Mouse (Mus musculus) 3134 (cell line): ENCODE measurements at regions not wholly inside any gene's neighbourhood (a gene's known extent, or its start where the extent isn't known, plus 50 kb on each side); places are given as distances from the start of the nearest gene placed in this dataset.
A peak's percentile ranks its signal among the peaks of the same experiment; 100 is the strongest.

ENCODE experiments used
- DNase-seq: peaks from one replicate; pipeline ENCODE4 v3.0.0-alpha.2; 2011; ENCODE audit warnings: low spot score; ENCODE audit not compliant: insufficient read length; ENCODE audit errors: extremely low read depth

DNA sequence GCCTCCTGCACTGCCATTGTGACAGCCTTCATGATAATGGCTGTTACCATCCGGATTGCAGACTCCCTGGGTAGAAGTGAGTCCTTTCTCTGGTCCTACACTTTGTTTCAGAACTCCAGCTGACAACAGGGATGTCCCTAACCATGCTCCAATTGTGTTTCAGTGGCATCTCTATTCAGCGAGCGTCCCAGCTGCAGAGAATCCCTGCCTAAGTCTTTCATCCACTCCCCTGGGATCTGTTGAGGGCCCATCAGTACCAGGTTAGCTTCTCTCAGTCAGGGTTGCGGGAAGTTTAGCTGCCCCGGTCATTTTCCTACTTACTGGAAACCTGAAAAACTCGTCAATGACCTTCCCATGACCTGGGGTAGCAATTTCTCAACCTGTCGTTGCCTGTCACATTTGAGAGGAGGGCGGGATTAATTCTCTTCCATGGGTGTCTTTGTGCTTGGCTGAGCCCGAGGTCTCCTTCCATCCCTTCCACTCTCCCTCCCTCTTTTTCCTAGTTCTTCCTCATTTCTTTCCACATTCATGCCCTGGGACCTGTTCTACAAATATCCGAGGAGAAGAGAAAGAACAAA is 97.7 kb downstream of the Tmem30b start:
- DNase-seq: no peak

GRCm38 (mm10) chr12:73447172-73447571 is 99.0 kb downstream of the Tmem30b start:
- no peak for DNase-seq

GRCm38 (mm10) chr12:73446148-73446547 is 100.0 kb downstream of the Tmem30b start:
- no peak for DNase-seq

GRCm38 (mm10) chr12:73445562-73445961 is 100.6 kb downstream of the Tmem30b start:
- DNase-seq: peak; percentile 31

- DNase-seq: no peak
Observed at GRCm38 (mm10) chr12:73445128-73445527, 101.1 kb downstream of the Tmem30b start.

GRCm38 (mm10) chr12:73441326-73441725 is 104.9 kb downstream of the Tmem30b start:
- DNase-seq: no peak

DNA sequence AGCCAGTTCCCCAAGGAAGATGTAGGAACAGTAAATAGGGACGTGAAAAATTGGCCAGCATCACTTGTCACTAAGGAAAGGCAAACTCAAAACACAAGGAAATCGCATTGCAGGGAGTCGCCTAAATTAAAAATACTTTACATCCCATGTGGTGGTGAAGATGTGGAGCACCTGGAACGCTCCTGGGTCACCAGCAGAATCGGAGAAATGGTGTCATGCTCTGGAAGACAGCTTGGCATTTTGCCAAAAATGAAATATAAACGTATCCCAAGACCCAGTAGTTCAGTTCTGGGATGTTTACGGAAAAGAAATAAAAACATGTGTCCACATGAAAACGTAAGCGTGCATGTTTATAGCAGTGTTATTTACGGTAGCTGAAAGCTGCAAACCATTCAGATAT is 111.5 kb downstream of the Tmem30b start:
- no peak for DNase-seq

DNA sequence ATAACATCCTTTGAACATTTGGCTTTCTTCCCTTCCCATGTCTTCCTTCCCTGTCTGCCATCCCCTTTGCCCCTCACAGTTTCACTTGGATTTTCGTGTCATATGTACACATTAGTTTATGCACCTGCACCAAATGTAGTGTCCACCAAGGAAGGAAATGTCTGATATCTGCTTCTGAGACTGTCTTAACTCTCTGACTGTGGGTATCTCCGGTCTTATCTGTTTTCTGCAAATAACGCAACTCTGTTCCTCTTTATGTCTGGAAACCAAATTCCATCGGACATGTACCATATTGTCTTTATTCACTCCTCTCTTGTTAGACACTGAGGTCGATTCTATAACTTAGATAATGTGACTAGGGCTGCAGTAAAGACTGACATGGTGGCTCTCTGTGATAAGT is 113.6 kb downstream of the Tmem30b start:
- DNase-seq: no peak

DNA sequence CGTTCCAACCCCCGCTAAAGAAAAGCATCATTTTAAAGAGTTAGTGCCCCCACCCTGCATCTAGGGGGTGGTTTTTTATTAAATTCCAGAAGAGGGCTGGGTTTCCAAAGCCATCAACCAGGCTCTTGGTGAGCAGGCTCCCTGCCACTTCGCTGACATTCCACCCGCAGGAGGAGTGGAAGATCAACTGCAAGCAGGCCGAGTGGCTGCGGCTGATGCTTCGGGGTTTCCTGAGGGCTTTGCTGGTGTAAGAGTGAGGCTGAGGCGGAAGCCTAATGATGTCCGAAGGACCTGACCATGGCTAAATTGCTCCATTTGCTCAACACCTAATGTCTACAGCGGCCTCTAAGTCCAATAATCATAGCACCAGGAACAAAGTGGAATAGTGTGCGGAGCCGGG is 118.0 kb downstream of the Tmem30b start:
- no peak for DNase-seq

DNA sequence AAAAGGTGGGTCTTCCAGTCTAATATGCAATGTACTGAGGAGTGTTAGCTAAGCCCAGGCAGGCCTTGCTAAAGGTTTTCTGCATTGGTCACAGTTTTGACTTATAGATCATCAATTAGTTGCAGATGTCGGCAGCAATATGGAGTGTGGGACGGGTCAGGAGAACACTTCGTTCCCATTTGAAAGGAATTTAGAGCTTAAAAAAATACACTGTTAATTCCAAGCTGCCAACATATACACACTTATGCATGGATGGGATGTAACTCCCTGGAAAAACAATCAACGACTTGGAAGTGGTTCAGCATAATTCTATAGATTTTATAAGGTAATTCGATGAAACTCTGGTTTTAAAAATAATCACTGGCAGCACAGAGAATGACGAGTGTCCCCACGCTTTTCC is 121.4 kb downstream of the Tmem30b start:
- no peak for DNase-seq

- no peak for DNase-seq
Observed at GRCm38 (mm10) chr12:73417101-73417500, 129.1 kb downstream of the Tmem30b start.

DNA sequence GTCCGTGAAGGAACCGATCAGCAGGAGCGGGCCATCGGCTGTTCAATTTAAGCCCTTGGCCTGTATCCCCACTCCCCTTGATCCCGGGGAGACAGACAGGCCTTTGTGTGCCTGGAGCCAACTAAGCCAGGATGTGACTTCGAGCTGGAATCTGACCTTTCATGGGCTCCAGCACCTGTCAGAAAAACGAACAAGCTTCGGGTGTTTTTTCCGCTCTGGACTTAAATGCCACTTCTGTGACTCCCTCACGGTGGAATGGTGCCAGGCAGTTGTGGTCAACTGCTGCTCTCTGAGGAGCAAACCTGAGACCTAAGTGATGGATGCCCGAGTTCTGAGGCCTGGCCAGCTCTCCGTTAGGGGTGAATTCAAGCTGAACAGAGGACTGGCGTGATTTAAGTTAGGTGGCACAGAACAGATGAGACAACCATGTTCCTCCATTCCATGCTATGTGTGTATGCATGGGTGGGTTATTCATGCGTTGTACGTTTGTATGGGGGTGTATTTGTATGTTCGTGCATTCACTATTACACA is 129.8 kb downstream of the Tmem30b start:
- DNase-seq: peak; percentile 80

- DNase-seq: no peak
Observed at GRCm38 (mm10) chr12:73415856-73416366, 129.3 kb downstream of the Slc38a6 start.

GRCm38 (mm10) chr12:73413439-73414196 is 127.0 kb downstream of the Slc38a6 start:
- no peak for DNase-seq

- no peak for DNase-seq
Observed at GRCm38 (mm10) chr12:73412500-73412899, 125.9 kb downstream of the Slc38a6 start.

DNA sequence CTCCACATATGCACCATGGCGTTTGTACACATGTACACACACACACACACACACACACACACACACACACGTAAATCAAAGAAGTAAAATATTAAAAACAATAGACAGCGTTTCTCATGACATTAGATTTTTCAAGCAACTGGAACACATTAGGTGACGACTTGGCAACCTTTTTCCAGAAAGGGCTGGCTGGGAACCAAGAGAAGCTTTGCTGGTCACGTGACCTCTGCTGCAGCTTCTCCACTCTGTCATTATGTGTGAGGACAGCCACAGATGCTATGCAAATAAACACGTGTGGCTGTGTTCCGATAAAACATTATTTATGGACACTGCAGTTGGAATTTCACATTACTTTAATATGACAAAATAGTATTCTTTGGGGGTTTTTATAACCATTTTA is 124.3 kb downstream of the Slc38a6 start:
- DNase-seq: no peak

DNA sequence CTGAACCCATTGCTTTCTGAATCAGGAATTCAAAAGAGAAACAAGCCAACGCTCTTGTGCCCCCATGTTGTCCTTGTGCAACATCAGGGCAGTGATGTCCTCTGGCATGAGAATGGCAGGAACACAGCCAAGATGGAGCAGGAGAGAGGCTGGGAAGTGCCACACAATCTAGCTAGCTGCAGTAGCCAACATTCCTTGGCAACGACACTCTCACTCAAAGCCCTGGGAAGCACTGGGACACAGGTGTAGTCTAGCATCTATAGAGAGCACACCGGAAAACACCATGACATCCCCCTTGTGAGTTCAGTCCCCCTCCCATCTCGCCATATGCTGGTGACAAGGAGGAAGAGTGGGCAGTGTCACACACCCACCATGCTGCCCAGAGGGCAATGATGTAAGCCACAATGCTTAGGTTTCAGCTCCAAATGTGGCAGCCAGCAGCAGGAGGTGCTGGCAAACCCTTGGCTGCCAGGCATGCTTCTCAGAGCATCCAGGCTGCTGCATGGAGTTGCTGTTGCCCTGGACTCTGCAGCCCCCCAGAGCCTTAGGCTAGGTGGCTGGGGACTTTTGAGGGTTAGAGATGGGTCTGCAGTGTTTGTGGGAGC is 123.0 kb downstream of the Slc38a6 start:
- peak; percentile 67 for DNase-seq

DNA sequence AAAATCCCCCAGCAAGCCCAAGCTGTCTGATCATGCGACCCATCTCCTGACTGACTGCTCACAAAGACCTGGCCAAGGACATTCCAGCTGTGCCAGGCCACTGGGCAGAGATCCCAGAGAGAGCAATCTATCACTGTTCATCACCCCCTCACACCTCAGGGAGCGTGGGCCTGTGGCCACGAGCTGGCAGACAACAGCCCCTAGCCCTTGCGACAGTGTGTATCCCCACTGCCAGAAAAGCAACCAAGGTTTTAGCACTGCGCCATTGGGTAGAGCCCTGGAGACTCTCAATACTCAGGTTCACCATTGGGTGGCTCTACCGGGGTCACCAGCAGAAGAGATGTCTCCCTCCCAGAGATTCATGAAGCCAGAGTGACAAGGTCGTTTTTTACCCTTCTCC is 122.0 kb downstream of the Slc38a6 start:
- DNase-seq: peak; percentile 71

GRCm38 (mm10) chr12:73408165-73408564 is 121.6 kb downstream of the Slc38a6 start:
- no peak for DNase-seq

DNA sequence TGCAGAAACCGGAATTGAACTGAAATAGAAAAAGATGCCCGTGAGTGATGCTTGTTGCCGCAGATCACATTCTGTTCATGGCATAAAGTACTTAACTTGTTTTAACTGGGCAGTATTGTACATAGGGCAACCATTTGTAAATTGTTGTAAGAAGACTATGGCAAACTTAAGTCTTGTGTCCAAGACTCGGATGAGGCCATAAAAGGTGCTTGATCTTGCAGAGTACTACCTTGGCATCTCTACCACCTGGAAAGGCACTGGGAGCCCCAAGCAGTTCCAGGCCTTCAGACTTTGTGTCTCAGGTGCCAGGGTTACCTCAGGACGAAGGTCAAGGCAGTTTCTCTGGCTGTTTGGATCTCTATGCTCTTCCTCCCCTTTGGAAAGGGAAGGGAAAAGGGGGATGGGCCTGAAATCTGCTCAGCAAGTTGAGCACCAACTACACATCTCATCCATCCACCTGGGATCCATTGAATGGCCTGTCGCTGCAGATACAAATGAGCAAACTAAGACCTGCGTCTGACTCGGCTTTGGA is 120.0 kb downstream of the Slc38a6 start:
- no peak for DNase-seq

DNA sequence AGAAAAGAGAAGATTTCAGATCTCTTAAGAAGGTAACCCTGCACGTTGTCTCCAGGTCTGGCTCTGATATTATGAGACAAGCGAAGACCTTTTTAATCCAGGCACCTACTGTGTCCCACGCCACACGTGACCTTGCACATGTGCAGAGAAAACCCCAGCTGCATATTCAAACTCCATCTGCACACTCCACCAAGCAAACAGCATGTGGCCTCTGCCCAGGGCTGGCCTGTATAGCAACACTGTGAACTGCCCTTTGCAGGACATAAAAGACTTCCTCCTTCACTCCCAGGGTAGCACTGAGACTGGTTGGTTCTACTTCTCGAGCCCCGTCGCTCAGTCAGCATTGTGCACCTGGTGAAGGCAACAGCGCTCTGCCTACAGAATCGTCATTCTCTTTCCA is 119.0 kb downstream of the Slc38a6 start:
- DNase-seq: no peak
